Mouse (Mus musculus): ENCODE measurements around the gene Slc7a8. TPM values are rescaled to one million over a fixed set of nuclear protein-coding genes. Genes with fewer than 3 reads are reported as not detected.
A peak's percentile ranks its signal among the peaks of the same experiment; 100 is the strongest.

Gene Slc7a8
- total RNA-seq, 2 experiments from 2014 or later = 2.6 to 7.1 TPM

- ATAC-seq (replicated peaks; ENCODE audit: low FRiP score, poor library complexity, severe bottlenecking) = no peak
Measured at GRCm38 (mm10) chr14:54744473-54744872, 37.3 kb downstream of the Slc7a8 start.

- ATAC-seq (replicated peaks; ENCODE audit: low FRiP score, poor library complexity, severe bottlenecking) = no peak
Measured at GRCm38 (mm10) chr14:54742375-54742774, 39.4 kb downstream of the Slc7a8 start.

GRCm38 (mm10) chr14:54741721-54742120 lies 40.0 kb downstream of the Slc7a8 start:
- ATAC-seq (replicated peaks; ENCODE audit: low FRiP score, poor library complexity, severe bottlenecking) = no peak

GRCm38 (mm10) chr14:54737634-54738033 lies 44.1 kb downstream of the Slc7a8 start:
- ATAC-seq (replicated peaks; ENCODE audit: low FRiP score, poor library complexity, severe bottlenecking) = no peak

- ATAC-seq (replicated peaks; ENCODE audit: low FRiP score, poor library complexity, severe bottlenecking) = no peak
Measured at GRCm38 (mm10) chr14:54736555-54737552, 44.9 kb downstream of the Slc7a8 start.

- no peak for ATAC-seq (replicated peaks; ENCODE audit: low FRiP score, poor library complexity, severe bottlenecking)
Measured at GRCm38 (mm10) chr14:54735221-54735620, 46.5 kb downstream of the Slc7a8 start.

- no peak for ATAC-seq (replicated peaks; ENCODE audit: low FRiP score, poor library complexity, severe bottlenecking)
Measured at GRCm38 (mm10) chr14:54734004-54734403, 47.7 kb downstream of the Slc7a8 start.

- no peak for ATAC-seq (replicated peaks; ENCODE audit: low FRiP score, poor library complexity, severe bottlenecking)
Measured at GRCm38 (mm10) chr14:54732206-54732605, 49.5 kb downstream of the Slc7a8 start.

- ATAC-seq (replicated peaks; ENCODE audit: low FRiP score, poor library complexity, severe bottlenecking) = no peak
Measured at GRCm38 (mm10) chr14:54730305-54730704, 51.4 kb downstream of the Slc7a8 start.

GRCm38 (mm10) chr14:54728823-54729653 lies 52.7 kb downstream of the Slc7a8 start:
- no peak for ATAC-seq (replicated peaks; ENCODE audit: low FRiP score, poor library complexity, severe bottlenecking)

GRCm38 (mm10) chr14:54727565-54727964 lies 54.2 kb downstream of the Slc7a8 start:
- no peak for ATAC-seq (replicated peaks; ENCODE audit: low FRiP score, poor library complexity, severe bottlenecking)

GRCm38 (mm10) chr14:54724049-54724448 lies 57.7 kb downstream of the Slc7a8 start:
- ATAC-seq (replicated peaks; ENCODE audit: low FRiP score, poor library complexity, severe bottlenecking) = no peak

GRCm38 (mm10) chr14:54721711-54722110 lies 60.0 kb downstream of the Slc7a8 start:
- no peak for ATAC-seq (replicated peaks; ENCODE audit: low FRiP score, poor library complexity, severe bottlenecking)

- no peak for ATAC-seq (replicated peaks; ENCODE audit: low FRiP score, poor library complexity, severe bottlenecking)
Measured at GRCm38 (mm10) chr14:54720654-54721350, 60.9 kb downstream of the Slc7a8 start.

GRCm38 (mm10) chr14:54720041-54720440 lies 61.7 kb downstream of the Slc7a8 start:
- ATAC-seq (replicated peaks; ENCODE audit: low FRiP score, poor library complexity, severe bottlenecking) = no peak

- ATAC-seq (replicated peaks; ENCODE audit: low FRiP score, poor library complexity, severe bottlenecking) = no peak
Measured at GRCm38 (mm10) chr14:54715402-54715801, 66.3 kb downstream of the Slc7a8 start.

GRCm38 (mm10) chr14:54714617-54715081 lies 67.1 kb downstream of the Slc7a8 start:
- 0 out of 2 replicates have a peak, but pooled peaks have one; percentile 27 for ATAC-seq (replicated peaks; ENCODE audit: low FRiP score, poor library complexity, severe bottlenecking)

GRCm38 (mm10) chr14:54714121-54714520 lies 67.6 kb downstream of the Slc7a8 start:
- ATAC-seq (replicated peaks; ENCODE audit: low FRiP score, poor library complexity, severe bottlenecking) = peak; percentile 79

- no peak for ATAC-seq (replicated peaks; ENCODE audit: low FRiP score, poor library complexity, severe bottlenecking)
Measured at GRCm38 (mm10) chr14:54712861-54713260, 68.9 kb downstream of the Slc7a8 start.

- ATAC-seq (replicated peaks; ENCODE audit: low FRiP score, poor library complexity, severe bottlenecking) = no peak
Measured at GRCm38 (mm10) chr14:54712074-54712473, 69.7 kb downstream of the Slc7a8 start, which contains the start of gene Cebpe. Gene Cebpe (minus strand): TSS chr14:54712174.

Data from erythroid progenitor cell, adult 5-6 weeks (primary cell).